Mouse (Mus musculus): ENCODE data around the gene Sntg2.

- TF ChIP-seq CTCF (IDR thresholded peaks at IDR 0.05; ENCODE audit: low read depth) = no peak
- TF ChIP-seq EP300 (IDR thresholded peaks at IDR 0.05; ENCODE audit: low read depth) = no peak
These were observed 28.4 kb downstream of the Sntg2 start for GRCm38 (mm10) chr12:30344806-30345205.
